Mouse (Mus musculus) retina, embryonic 14.5 days (tissue): ENCODE measurements around the gene Tecpr1.

Experiments
- DNase-seq: peaks from one replicate; pipeline ENCODE4 v3.0.0-alpha.2; 2015; ENCODE audit warnings: low spot score

Tecpr1 gene

DNA sequence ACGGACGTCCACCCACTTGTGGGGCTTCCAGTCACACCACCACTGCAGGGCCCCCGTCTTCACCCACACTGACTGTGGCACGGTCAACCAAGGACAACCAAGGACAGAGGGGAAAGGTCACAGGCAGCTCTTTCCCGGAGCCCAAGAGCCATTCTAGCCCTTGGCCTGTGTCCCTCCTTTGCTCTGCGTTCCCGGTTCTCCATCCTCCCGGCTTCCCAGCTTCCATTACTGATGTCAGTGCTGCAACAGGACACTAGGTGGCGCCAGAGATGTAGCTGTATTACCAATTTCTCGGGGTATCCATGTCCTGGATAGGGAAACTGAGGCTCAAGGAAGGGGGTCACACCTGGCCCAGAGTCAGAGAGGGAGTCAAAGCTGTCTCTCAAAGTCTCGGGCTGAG is 15.9 kb downstream of the Tecpr1 start:
- DNase-seq = peak; percentile 74

DNA sequence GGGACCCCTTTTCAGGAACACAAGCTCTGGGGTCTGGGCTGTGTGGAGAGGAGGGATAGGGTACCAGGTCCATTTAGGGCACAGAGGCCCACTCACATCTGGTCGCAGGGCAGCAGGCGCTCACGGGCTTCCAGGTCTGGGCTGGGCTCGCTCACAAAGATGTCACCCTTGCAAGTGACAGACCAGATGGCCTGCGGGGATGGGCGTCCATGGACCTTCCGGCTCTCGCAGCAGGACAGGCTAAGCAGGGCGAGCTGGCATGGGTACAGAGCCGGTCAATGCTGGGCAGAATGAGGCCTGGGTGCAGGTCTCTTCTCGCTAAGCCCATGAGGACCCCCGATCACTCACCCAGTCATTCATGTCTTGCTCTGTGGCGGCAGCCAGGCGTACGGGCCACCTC is 17.3 kb downstream of the Tecpr1 start:
- DNase-seq = no peak

DNA sequence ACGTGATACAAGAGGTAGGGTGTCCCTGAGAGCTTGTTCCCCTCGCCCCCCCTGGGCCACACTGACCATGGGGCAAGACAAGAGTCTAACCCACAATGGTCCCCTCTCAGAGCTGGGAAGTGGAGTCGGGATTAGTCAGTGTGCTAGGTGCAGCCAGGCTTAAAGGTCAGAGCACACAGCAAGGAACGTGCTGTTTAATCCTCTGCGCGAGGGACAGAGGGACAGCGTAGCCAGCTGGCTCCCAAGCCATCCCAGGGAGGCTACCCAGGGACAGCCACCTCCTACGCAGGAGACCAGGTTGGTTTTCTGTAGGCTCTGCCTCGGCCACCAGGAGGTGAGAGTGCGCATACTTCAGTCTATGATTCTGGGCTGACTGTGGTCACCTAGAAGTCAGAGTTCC is 18.5 kb downstream of the Tecpr1 start:
- DNase-seq = no peak

DNA sequence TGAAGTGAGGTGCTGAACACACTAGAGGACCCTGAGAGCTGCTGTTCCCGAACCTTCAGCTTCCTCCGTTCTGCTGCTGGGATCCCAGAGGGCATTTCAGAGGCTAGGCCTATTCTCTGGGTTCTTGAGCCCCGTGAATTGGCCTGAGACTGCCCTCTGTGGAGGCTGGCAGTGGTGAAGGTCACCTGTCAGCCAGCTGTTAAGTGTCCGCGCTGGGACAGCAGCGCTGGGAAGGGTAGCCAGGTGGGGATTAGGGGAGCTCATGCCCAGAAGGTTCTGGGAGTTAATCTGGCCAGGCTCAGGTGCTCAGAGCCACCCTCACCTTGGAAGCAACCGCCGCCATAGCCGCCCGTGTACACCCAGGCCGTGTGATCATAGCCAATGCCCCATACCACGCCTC is 19.1 kb downstream of the Tecpr1 start:
- no peak for DNase-seq

DNA sequence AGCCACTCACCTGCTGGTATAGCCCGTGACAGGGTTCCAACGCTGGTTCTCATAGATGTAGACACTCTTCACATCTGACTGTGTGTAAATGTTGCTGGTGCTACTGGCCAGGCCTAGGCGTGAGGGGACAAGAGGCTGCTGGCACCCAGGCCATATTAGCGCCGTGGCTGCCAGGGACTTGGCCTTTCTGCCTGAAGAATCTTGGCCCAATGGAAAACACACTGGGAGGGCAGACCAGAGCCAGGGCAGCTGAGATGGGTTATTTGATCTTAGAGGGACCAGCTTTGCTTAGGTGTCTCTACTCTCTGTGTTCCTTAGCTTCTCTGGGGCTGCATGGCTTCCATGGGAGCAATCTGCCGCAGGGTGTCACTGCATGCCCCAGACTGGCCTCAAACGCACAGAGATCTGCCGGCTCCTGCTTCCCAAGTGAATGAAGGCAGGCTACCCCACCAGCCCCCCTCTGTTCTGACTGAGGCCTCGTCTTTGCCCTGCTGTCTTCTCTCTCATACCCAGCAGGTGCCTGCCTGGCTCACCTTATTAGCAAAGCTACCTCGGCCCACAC is 19.9 kb downstream of the Tecpr1 start:
- DNase-seq = no peak

DNA sequence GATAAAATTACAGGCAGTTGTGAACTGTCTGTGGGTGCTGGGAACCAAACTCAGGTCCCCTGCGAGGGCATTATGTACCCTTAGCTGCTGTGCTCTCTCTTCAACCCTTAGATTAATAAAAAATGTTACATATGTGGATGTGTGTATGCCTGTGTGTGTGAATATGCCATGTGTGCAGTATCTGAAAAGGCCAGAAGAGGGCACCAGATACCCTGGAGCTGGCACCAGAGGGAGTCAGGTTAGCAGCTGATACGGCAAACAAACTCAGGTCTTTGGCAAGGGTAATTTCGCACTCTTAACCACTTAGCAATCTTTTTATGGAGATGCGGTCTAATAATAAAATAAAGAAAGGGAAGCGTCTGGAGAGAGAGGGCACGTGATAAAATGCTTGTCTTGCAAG is 21.0 kb downstream of the Tecpr1 start:
- DNase-seq = no peak

DNA sequence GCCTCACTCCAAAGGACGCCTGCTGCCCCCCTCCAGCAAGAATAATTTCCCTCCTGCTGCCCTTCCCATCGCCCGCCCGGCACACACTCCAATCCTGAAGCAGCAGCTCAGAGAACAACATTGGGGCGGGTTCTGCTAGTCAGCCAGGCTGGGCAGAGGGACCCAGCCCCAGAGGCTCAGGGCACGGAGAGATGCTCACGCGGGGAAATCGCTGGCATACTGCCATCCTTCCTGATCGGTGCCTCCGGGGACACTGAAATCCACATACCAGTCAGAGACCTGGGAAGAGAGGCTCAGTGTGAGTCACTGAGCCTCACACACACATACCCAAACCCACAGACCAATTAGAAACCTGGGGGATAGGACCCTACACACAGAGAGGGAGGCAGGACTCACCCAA is 22.8 kb downstream of the Tecpr1 start:
- DNase-seq = no peak

DNA sequence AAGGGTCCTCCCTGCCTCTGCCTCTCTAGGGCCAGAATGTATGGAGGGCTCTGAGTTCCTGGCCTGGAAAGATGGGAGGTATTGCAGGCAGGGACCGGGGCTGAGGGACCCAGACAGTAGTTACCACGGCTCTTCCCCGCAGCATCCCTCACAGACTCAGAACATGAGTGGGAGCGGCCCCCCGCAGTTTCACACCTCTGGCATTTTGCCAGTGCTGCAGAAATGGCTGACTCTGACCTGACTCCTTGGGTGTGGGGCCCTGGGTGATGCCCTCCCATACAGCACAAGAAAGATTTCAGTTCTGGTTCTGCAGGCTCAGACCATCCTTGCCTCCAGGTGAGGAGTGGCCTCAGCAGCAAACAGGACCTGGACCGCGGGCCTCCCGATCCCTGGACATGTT is 27.8 kb downstream of the Tecpr1 start:
- DNase-seq = no peak

DNA sequence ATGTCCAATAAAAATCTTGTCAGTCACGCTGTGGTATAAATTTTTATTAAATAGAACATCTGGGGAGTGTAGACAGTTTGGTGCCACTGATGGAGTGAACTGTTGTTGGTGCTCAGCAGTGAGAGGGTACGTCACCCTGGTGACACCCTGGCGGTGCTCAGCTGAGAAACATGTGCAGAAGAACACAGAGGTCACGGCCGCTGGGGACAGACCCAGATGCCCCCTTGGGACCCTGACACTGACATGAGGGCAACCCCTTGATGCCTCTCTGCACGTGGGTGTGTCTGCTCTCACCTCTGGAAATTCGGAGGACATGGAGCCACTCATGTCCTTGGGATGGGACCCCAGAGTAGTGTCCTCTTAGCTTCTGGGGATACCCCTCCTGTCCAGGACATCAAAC is 29.0 kb downstream of the Tecpr1 start:
- DNase-seq = no peak

DNA sequence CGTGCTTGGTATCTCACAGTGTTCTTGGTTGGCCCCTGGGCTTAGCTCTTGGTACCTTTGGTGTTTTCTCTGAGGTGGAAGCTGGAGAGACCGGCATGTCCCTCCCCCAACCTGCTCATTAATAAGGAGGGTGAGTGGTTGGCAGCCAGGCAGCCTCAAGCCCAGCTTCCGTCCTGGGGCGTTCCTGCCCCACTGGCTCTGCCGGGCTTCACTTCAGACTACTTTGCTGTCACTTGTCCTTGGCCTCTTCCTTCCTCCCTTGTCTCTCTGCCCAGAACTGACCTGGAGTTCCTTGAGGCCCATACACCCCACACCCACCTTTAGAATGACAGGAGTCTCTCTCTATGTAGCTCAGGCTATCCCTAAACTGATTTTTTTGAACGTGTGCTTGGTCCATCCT is 30.7 kb downstream of the Tecpr1 start:
- no peak for DNase-seq

DNA sequence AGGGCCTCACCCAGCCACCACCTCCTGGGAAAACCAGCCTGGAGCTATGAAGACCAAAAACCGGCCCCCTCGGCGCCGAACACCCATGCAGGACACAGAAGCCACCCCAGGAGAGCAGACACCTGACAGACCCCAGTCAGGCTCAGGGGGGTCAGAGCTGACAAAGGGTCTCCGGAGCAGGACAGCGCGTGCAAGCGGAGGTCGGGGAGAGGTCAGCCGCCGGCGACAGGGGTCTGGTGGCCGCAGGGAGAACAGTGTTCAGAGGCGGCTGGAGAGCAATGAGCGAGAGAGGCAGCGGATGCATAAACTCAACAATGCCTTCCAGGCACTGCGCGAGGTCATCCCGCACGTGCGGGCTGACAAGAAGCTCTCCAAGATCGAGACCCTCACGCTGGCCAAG is 32.4 kb downstream of the Tecpr1 start:
- no peak for DNase-seq

DNA sequence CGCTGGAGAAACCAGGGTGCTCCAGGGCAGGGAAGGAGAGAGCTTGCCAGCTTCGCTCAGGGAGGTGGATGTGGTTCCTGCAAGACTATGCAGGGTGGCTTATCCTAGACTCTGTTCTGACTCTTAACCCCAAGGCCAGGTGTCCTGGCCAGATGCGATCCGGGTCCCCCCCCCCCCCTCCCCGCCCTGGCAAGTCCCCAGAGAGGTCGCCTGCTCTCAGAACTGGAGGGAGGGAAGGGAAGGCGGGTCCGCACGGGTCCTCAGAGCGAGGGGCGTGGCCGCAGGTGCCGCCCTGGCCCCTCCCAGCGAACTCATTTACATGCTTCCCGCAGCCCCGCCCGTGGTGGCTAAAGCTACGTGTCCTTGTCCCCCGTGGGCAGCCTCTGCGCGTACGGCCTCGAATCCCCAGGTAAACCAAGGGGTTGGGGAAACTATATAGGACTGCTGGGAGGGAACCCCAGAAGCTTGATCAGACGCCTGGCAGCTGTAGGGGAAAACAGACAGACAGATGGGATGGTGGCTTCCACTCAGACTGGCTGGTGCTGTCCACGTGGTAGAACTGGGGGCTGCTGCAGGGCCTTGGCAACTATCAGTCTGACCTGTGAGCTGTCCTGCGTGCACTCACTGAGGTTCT is 33.3 kb downstream of the Tecpr1 start, which contains the start of gene Bhlha15:
Gene Bhlha15, plus strand, starts transcription at position 337 of the 634 bp plus-strand sequence.
- DNase-seq = peak; percentile 66

DNA sequence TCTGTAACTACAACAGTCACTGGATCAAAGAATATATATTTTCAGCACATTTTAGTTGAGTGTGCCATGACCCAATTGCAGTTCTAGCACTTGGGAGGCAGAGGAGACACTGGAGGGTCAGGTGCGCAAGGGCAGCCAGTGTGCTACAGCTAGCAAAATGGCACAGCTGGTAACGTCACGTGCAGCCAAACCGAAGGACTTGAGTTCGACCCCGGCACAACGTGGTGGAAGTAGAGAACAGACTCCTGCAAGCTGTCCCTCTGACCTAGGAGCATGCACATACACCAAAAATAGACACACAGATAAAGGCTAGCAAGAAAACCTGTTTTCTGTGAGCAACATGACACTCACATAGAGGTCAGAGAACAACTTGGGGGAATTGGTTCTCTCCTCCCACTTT is 34.1 kb downstream of the Tecpr1 start:
- DNase-seq = no peak

DNA sequence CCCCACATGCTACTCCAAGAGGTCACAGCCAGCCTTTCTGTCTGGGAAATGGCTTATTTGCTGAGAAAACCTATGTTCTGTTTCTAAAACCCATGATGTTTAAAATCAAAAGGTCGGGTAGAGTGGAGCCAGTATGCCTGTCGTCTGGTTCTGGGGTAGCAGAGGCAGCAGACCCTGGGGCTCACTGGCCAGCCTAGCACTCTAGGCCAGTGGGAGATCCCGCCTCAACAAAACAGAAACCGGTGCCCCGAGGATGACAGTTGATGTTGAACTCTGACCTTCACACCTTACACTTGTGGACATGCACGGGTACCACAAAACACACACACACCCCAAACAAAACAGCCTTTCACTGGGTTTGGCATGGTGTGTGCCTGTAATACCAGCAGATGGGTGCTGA is 35.0 kb downstream of the Tecpr1 start:
- DNase-seq = no peak

DNA sequence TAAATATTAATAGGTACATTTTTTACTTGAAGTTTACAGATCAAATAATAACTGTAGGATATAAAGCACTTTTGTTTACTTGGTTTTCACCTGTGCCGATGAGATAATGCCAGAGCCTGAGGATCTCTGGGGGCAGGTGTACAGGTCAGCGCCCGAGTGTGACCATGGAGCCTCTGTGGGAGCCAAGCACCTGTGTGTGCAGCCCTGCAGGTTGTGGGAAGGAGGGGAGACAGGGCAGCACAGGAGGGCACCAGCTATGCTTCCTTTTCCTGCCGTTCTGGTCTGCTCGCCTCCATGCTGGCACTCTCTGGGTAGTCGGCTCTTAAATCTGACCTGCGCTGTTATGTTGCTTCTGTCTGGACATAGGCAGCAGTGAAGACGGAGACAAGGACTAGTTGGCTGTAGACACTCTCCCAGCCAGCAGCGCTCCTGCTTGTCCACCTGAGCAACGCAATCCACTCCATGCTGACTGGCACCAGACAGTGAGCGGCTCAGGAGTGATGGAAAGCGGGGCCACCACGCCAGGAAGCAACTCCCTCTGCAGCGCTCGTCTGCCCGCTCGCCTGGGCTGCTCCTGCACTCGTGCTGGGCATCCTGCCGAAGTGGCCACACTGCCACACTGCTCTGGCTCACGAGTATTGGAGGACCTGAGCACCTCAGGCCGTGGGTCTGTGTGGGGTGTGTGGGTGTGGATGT is 38.9 kb downstream of the Tecpr1 start:
- DNase-seq = no peak

DNA sequence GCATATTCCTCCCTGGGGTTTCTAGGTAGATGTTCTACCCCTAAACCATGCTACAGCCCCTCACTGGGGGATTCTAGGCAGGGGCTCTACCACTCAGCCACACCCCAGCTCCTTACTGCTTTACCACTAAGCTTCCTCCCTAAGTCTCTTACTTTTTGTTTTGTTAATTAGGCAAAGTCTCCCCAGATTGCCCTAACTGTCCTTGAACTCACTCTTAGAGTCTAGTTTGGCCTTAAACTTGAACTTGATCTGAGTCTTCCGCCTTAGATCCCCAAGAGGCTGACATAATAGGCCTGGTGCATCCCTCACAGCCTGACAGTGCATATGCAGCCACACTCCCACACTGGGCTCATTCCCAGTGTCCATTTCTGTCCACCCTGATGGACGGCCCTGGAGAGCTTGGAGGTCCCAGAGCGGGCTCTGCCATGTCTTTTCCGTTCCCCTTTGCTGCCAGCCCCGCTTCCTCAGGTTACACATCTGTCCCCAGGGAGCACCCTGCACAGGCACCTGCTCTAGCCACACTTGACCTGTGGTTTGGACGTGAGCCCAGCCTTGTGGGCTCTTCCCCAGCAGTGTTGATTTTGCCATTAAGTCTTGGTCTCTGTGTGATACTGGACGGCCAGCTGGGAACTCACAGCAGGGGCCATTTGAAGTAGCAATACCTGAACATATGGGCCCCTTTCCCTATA is 39.6 kb downstream of the Tecpr1 start:
- DNase-seq = no peak

DNA sequence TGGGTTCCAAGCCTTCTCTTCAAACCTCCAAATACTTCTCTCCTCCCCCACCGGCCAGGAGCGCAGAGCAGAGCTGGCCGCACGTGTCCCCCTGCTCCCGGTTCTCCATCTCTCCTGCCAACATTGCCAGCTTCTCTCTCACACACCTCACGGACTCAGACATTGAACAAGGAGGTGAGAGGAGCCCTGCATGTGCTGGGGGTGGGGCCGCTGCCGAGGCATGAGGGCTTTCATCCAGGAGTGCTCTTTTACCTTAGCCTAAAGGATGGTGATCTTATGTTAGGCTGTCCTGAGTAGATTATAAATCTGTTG is 40.2 kb downstream of the Tecpr1 start:
- no peak for DNase-seq

DNA sequence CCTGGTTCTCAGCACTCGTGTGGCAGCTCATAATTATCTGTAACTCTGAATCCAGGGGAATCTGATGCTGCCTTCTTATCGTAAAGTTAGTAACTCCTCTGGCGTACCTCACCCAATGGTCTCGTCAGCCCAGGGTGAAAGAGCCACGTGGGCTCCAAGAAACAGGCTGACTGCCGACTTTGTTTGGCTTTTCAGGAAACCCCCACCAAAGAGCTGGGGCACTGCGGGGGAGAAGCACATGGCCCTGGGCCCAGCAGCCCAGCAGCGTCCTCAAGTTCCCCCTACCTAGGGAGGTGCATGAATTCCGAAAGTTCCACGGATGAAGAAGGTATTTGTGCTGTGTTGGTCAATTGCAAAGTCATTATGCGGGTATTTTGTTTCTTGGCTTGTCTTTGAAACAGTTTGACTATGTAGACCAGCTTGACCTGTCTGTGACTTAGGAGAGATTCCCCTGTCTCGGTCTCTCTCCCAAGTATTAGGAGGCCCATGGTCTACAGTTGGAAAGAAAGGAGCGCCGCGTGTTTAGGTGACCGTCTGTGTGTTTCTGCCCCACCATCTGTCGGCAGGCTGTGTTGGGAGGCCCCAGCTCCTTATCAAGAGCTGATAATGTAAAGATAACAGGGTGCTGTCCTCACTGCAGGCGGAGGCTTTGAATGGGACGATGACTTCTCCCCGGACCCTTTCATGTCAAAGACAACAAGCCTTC is 40.7 kb downstream of the Tecpr1 start:
- no peak for DNase-seq

DNA sequence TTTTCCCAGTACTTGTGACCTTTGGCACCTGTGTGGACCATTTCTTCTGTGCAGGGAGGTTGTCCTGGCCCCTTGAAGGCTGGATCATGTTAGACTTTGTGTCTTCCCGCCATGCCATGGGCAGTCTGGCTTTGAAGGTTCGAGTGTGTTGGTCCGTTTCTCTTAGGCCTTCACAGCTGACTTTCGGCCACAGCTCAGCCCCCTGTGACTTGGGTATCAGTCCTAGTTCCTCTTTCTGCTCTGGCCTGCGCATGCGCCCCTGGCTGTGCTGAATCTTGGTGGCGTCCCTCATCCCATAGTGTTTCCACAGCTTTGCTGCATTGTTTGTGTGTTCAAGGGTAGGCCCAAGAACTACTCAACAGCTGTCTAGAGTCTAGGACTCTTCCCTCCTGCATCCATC is 42.2 kb downstream of the Tecpr1 start:
- no peak for DNase-seq

DNA sequence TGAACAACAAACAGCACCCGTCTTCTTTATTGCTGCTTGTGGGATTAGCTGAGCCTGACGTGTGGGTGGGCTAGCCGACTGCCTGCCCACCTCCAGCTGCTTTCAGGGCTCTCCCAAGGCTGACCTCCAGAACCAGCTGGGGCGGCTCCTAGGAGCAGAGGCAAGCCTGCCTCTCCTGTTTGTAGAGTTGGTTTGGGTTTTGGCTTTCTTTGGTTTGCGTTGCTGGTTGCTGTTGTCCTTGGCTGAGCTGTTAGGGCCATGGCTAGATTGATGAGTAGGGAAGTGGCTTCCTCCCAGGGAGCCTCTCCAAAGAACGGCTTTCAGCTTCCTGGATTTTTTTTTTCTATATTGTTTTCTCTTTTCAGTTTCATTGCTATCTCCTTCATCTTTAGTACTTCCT is 45.2 kb downstream of the Tecpr1 start:
- no peak for DNase-seq

DNA sequence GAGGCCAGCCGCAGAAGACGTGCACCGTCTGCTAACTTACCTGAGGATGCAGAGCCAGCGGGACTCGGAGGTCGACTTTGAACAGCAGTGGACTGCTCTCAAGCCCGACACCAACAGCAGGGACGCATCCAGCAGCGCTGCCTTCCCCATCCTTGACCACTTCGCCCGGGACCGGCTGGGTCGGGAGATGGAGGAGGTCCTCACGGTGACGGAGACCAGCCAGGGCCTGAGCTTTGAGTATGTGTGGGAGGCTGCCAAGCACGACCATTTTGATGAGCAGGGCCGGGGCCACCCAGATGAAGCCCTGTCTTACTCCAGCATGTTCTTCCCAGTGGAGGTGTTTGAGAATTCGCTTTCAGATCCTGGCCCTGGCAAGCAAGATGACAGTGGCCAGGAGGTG is 49.8 kb downstream of the Tecpr1 start:
- DNase-seq = no peak

DNA sequence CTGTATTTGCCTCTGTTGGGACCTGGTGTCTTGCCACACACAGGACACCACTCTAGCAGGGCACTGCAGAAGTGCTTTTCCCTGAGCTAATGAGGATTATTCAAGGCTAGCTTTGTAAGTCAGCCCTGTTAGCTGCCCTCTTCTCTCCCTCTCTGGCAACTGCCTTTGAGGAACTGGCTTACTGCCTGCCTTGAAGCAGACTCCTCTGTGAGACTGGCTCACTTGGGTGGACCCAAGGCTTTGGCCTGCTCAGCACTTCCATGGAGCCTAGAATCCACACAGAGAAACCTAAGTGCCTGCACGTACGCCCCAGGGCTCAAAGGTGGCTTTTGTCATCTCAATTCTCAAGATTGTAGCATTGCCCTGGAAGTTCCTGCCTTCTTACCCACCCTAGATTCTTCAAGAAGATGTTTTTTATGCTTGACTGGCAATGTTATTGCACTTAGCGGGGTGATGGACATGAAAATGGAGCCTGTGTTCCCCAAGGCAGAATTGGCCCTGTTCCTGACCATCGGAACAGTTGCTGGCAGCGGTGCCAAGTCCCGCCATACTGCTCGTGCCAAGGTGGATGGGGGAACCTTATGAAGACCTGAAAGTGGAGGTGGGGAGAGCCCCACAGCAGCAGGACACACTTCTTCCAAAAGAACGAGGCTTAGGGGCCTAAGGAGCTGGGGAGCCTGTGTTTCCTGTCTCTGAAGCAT is 54.0 kb downstream of the Tecpr1 start:
- DNase-seq = no peak
